Mouse (Mus musculus): ENCODE data around the gene Akt2. TPM values are rescaled to one million over a fixed set of nuclear protein-coding genes. Genes with fewer than 3 reads are reported as not detected.

Gene Akt2
- 114 and 123 TPM in 2 replicates for polyA plus RNA-seq (2014; fragmentation: Nextera tagmentation; extraction: Ambion mirVana)

GRCm38 (mm10) chr7:27591266-27592216 is at the start of gene Akt2:
TSS of gene Akt2 (plus strand) at chr7:27591552.
- WGBS: 2% methylated on average over 26 of the region's 71 CpGs
- H3K27me3 ChIP-seq (replicated peaks; ENCODE audit: control insufficient read depth, insufficient read depth, low read length): no peaks in the 10 kb centered on the region
- H3K9ac ChIP-seq (ENCODE audit: low read depth, low read length): peak within 1 kb of the TSS; percentile 86
- H3K36me3 ChIP-seq (ENCODE audit: control insufficient read depth, insufficient read depth, low read length): peaks cover 14% of the 10 kb centered on the region; the same call in 1 of the 2 replicates
- peak; percentile 96 for ATAC-seq (ENCODE audit: low read depth)
- H3K4me3 ChIP-seq (ENCODE audit: low read depth, low read length): peak within 1 kb of the TSS; percentile 79
- peak within 1 kb of the TSS; percentile 98 for H3K27ac ChIP-seq (replicated peaks; ENCODE audit: low read depth, low read length)
- H3K4me2 ChIP-seq (ENCODE audit: low read depth, low read length): peak within 1 kb of the TSS; percentile 71
- peak; percentile 99 for DNase-seq (ENCODE audit: low spot score)
- no peaks in the 10 kb centered on the region for H3K9me3 ChIP-seq (ENCODE audit: control insufficient read depth, low read length)
- peaks cover 13% of the 10 kb centered on the region for H3K4me1 ChIP-seq (ENCODE audit: control insufficient read depth, insufficient read depth, low read length)

- peaks cover 30% of the 10 kb centered on the region for H3K36me3 ChIP-seq (ENCODE audit: control insufficient read depth, insufficient read depth, low read length)
- WGBS: 66% methylated on average over 5 of the region's 5 CpGs
Measured at GRCm38 (mm10) chr7:27541922-27542321, 49.4 kb upstream of the Akt2 start.

GRCm38 (mm10) chr7:27542392-27543033 is 48.8 kb upstream of the Akt2 start:
- Histone ChIP-seq H3K4me3 (ENCODE audit: low read depth, low read length) (peak overlapping the region; percentile 46), H3K9me3 (ENCODE audit: control insufficient read depth, low read length) (no peaks in the 10 kb centered on the region), H3K9ac (ENCODE audit: low read depth, low read length) (peak overlapping the region; percentile 69), H3K27ac (replicated peaks; ENCODE audit: low read depth, low read length) (no peak overlapping the region; the same call in 1 of the 2 replicates), H3K27me3 (replicated peaks; ENCODE audit: control insufficient read depth, insufficient read depth, low read length) (no peaks in the 10 kb centered on the region), H3K4me1 (ENCODE audit: control insufficient read depth, insufficient read depth, low read length) (peaks cover 9% of the 10 kb centered on the region), H3K4me2 (ENCODE audit: low read depth, low read length) (peak overlapping the region; percentile 92), H3K36me3 (ENCODE audit: control insufficient read depth, insufficient read depth, low read length) (peaks cover 24% of the 10 kb centered on the region)
- peak; percentile 92 for DNase-seq (ENCODE audit: low spot score)
- 1% methylated on average over 30 of the region's 30 CpGs for WGBS
- ATAC-seq (ENCODE audit: low read depth): peak; percentile 96

More at GRCm38 (mm10) chr7:27541922-27542321, 49.4 kb upstream of the Akt2 start:
- Histone ChIP-seq H3K27ac (replicated peaks; ENCODE audit: low read depth, low read length) (no peak overlapping the region), H3K4me2 (ENCODE audit: low read depth, low read length) (peak overlapping the region; percentile 92), H3K4me3 (ENCODE audit: low read depth, low read length) (peak overlapping the region; percentile 46), H3K9me3 (ENCODE audit: control insufficient read depth, low read length) (no peaks in the 10 kb centered on the region), H3K9ac (ENCODE audit: low read depth, low read length) (peak overlapping the region; percentile 69), H3K27me3 (replicated peaks; ENCODE audit: control insufficient read depth, insufficient read depth, low read length) (no peaks in the 10 kb centered on the region), H3K4me1 (ENCODE audit: control insufficient read depth, insufficient read depth, low read length) (peaks cover 9% of the 10 kb centered on the region)
- no peak for DNase-seq (ENCODE audit: low spot score)
- ATAC-seq (ENCODE audit: low read depth): no peak

DNA sequence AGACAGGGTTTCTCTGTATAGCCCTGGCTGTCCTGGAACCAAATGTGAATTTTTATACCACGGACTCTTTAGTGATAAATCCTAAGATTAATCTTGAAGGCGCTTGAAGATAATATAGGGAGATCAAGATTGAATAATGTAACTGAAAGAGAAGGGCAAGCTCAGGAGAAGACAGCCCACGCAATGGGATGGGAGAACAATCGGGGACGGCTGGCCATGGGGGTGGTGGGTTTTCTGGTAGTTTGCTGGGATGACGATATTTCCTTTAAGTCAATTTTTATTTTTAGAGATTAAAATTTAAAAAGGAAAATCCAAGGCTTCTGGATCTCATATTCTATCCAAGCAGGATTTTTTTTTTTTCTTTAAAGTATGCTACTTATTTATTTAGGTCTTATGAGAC is 48.3 kb upstream of the Akt2 start:
- peak; percentile 19 for ATAC-seq (ENCODE audit: low read depth)
- WGBS: 53% methylated on average over 6 of the region's 6 CpGs
- H3K27me3 ChIP-seq (replicated peaks; ENCODE audit: control insufficient read depth, insufficient read depth, low read length): no peaks in the 10 kb centered on the region

DNA sequence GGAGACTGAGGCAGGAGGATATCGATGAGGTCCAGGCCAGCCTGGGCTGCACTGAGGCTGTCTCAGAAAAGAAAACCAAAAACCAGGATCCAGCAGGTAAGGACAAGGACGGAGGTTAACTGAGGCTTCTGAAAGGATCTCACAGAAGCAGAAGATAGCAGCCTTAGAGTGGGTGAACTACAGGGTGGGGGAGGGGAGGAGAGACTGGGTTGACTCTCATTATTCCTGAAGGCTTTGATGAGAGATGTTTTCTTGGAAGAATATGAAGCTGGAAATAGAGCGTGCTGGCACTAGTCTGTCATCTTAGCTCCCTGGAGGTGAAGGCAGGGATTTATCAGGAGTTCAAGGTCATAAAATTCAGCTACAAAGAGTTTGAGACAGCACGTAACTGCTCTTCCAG is 47.5 kb upstream of the Akt2 start:
- no peak for ATAC-seq (ENCODE audit: low read depth)
- no peak overlapping the region for H3K4me3 ChIP-seq (ENCODE audit: low read depth, low read length)
- WGBS: 81% methylated on average over 4 of the region's 4 CpGs
- H3K27ac ChIP-seq (replicated peaks; ENCODE audit: low read depth, low read length): no peak overlapping the region
- DNase-seq (ENCODE audit: low spot score): no peak
- peaks cover 13% of the 10 kb centered on the region; the same call in 1 of the 2 replicates for H3K36me3 ChIP-seq (ENCODE audit: control insufficient read depth, insufficient read depth, low read length)
- no peaks in the 10 kb centered on the region for H3K27me3 ChIP-seq (replicated peaks; ENCODE audit: control insufficient read depth, insufficient read depth, low read length)
- peaks cover 9% of the 10 kb centered on the region for H3K4me1 ChIP-seq (ENCODE audit: control insufficient read depth, insufficient read depth, low read length)
- H3K9ac ChIP-seq (ENCODE audit: low read depth, low read length): no peak overlapping the region; the same call in 1 of the 2 replicates
- H3K4me2 ChIP-seq (ENCODE audit: low read depth, low read length): no peak overlapping the region
- no peaks in the 10 kb centered on the region for H3K9me3 ChIP-seq (ENCODE audit: control insufficient read depth, low read length)

More for the DNA sequence above, 48.3 kb upstream of the Akt2 start:
- H3K9me3 ChIP-seq (ENCODE audit: control insufficient read depth, low read length): no peaks in the 10 kb centered on the region
- peaks cover 21% of the 10 kb centered on the region; the same call in 1 of the 2 replicates for H3K36me3 ChIP-seq (ENCODE audit: control insufficient read depth, insufficient read depth, low read length)
- DNase-seq (ENCODE audit: low spot score): no peak
- no peak overlapping the region; the same call in 1 of the 2 replicates for H3K27ac ChIP-seq (replicated peaks; ENCODE audit: low read depth, low read length)
- H3K4me3 ChIP-seq (ENCODE audit: low read depth, low read length): peak overlapping the region; percentile 46
- peak overlapping the region; percentile 92 for H3K4me2 ChIP-seq (ENCODE audit: low read depth, low read length)
- peak overlapping the region; percentile 69 for H3K9ac ChIP-seq (ENCODE audit: low read depth, low read length)
- H3K4me1 ChIP-seq (ENCODE audit: control insufficient read depth, insufficient read depth, low read length): peaks cover 9% of the 10 kb centered on the region

DNA sequence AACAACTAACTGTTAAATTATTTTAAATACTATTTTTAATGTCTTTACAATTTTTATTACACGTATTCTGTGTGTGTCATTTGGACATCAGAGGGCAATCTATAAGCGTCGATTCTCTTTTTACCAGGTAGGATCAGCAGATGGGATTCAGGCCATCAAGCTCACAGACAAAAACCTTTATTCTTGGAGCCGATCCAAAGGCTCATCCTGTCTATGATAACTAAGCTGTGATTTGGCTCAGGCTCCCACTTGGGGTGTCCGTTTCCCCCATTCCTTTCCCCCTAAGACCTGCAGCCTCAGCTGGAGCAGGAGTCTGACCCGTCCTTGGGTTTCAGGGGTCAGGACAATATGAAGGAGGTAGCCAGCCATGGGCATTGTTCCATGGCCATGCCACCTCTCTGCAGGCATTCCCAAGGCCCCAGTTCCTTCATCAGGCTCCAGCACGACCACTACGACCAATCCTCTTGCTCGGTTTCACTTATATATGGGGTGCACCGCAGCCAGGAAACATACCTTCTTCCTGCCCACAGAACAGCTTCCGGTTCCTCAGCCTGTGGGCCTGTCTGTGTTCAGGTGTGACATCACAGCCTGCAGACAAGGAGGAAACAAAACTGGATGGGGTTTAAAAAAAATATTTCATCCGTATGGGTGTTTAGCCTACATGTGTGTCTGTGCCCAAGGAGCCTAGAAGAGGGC is 46.5 kb upstream of the Akt2 start:
- H3K9me3 ChIP-seq (ENCODE audit: control insufficient read depth, low read length): no peaks in the 10 kb centered on the region
- 0 out of 2 replicates have a peak, but pooled peaks cover 4% of the 10 kb centered on the region for H3K36me3 ChIP-seq (ENCODE audit: control insufficient read depth, insufficient read depth, low read length)
- DNase-seq (ENCODE audit: low spot score) (no peak), ATAC-seq (ENCODE audit: low read depth) (no peak)
- H3K27ac ChIP-seq (replicated peaks; ENCODE audit: low read depth, low read length): no peak overlapping the region
- H3K4me1 ChIP-seq (ENCODE audit: control insufficient read depth, insufficient read depth, low read length): peaks cover 9% of the 10 kb centered on the region
- 86% methylated on average over 12 of the region's 12 CpGs for WGBS
- no peak overlapping the region for H3K9ac ChIP-seq (ENCODE audit: low read depth, low read length)
- H3K27me3 ChIP-seq (replicated peaks; ENCODE audit: control insufficient read depth, insufficient read depth, low read length): no peaks in the 10 kb centered on the region
- H3K4me2 ChIP-seq (ENCODE audit: low read depth, low read length): no peak overlapping the region
- H3K4me3 ChIP-seq (ENCODE audit: low read depth, low read length): no peak overlapping the region

- no peak for ATAC-seq (ENCODE audit: low read depth)
- H3K9ac ChIP-seq (ENCODE audit: low read depth, low read length): no peak overlapping the region
- no peak overlapping the region for H3K27ac ChIP-seq (replicated peaks; ENCODE audit: low read depth, low read length)
- 70% methylated on average over 6 of the region's 6 CpGs for WGBS
- H3K9me3 ChIP-seq (ENCODE audit: control insufficient read depth, low read length): no peaks in the 10 kb centered on the region
- no peak overlapping the region for H3K4me3 ChIP-seq (ENCODE audit: low read depth, low read length)
- DNase-seq (ENCODE audit: low spot score): no peak
- no peaks in the 10 kb centered on the region for H3K36me3 ChIP-seq (ENCODE audit: control insufficient read depth, insufficient read depth, low read length)
- peaks cover 7% of the 10 kb centered on the region for H3K4me1 ChIP-seq (ENCODE audit: control insufficient read depth, insufficient read depth, low read length)
- H3K27me3 ChIP-seq (replicated peaks; ENCODE audit: control insufficient read depth, insufficient read depth, low read length): no peaks in the 10 kb centered on the region
- H3K4me2 ChIP-seq (ENCODE audit: low read depth, low read length): no peak overlapping the region
Measured at GRCm38 (mm10) chr7:27549597-27549996, 41.8 kb upstream of the Akt2 start.

DNA sequence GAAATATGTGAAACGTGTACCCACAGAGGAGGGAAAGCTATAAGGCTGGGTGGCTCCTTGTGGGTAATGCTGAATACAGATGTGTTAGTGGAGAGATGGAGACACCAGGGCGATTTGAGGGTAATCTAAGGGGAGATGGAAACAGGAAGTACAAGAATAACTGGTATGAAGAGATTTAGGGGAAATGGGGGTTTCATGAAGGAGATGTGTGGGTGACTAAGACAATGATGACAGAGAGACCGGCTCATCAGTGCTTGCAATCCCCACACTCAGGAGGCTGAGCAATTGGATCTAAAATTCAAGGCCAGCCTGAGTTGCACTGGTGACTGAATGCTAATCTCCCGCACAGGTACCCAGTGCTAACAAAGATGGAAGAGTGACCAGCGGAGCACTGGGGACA is 39.3 kb upstream of the Akt2 start:
- H3K4me3 ChIP-seq (ENCODE audit: low read depth, low read length): peak overlapping the region; percentile 86
- H3K9me3 ChIP-seq (ENCODE audit: control insufficient read depth, low read length): no peaks in the 10 kb centered on the region
- WGBS: 48% methylated on average over 5 of the region's 5 CpGs
- ATAC-seq (ENCODE audit: low read depth) (no peak), DNase-seq (ENCODE audit: low spot score) (no peak)
- H3K9ac ChIP-seq (ENCODE audit: low read depth, low read length): peak overlapping the region; percentile 85
- H3K27me3 ChIP-seq (replicated peaks; ENCODE audit: control insufficient read depth, insufficient read depth, low read length): no peaks in the 10 kb centered on the region
- peak overlapping the region; percentile 87 for H3K4me2 ChIP-seq (ENCODE audit: low read depth, low read length)
- H3K27ac ChIP-seq (replicated peaks; ENCODE audit: low read depth, low read length): no peak overlapping the region
- H3K36me3 ChIP-seq (ENCODE audit: control insufficient read depth, insufficient read depth, low read length): peaks cover 11% of the 10 kb centered on the region; the same call in 1 of the 2 replicates
- peaks cover 7% of the 10 kb centered on the region for H3K4me1 ChIP-seq (ENCODE audit: control insufficient read depth, insufficient read depth, low read length)

All from embryonic facial prominence, embryonic 14.5 days (tissue).